Mouse (Mus musculus) testis, postnatal 10 days (tissue): ENCODE measurements around the gene Rnf114.

Experiments
- DNase-seq: peaks from one replicate; pipeline ENCODE4 v3.0.0; 2021; ENCODE audit warnings: low spot score

The Rnf114 gene

GRCm38 (mm10) chr2:167539536-167540476 lies 47.4 kb downstream of the Rnf114 start:
- DNase-seq, result no peak

DNA sequence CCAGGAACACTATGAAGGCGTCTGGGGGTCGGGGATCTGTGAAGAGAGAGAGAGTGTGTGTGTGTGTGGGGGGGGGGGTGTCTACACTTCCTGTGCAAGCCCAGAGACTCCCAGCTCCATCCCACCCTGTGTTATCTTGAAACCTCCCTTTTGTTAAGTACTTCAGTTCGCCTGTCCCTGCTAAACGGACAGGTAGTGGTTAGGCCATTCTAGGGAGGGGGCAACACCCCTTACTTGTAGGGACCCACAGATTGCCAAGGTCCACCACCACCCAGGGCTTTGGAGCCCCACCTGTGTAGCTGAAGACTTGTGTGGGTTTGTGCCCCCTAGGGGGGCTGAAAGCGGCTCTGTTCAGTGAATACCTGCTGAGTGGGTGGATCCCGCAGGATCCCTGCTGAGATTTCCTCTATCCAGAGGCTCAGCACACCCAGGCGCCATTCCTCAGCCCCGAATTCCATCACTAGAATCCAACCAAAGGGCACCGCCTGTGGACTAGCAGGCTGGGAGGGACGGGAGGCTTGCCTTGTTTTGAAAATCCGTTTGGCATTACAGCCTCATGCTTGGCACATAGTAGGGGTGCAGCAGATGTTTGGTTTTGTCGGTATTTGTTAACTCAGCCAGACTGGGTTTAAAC lies 48.1 kb downstream of the Rnf114 start:
- DNase-seq, result no peak

- no peak for DNase-seq
Observed at GRCm38 (mm10) chr2:167541324-167541723, 48.9 kb downstream of the Rnf114 start.

DNA sequence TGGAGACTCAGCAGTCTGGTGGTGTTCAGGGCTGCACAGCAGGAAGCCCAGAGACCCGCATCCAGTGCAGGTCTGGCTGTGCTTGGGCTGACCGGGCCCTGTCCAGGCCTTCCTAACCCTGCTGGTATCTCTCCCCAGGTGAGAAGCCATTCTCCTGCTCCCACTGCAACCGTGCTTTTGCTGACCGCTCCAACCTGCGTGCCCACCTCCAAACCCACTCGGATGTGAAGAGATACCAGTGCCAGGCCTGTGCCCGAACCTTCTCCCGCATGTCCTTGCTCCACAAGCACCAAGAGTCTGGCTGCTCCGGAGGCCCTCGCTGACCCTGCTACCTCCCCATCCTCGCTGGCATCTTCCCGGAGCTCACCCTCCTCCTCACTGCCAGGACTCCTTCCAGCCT lies 49.3 kb downstream of the Rnf114 start:
- DNase-seq, result no peak

- no peak for DNase-seq
Observed at GRCm38 (mm10) chr2:167542361-167542760, 49.9 kb downstream of the Rnf114 start.

DNA sequence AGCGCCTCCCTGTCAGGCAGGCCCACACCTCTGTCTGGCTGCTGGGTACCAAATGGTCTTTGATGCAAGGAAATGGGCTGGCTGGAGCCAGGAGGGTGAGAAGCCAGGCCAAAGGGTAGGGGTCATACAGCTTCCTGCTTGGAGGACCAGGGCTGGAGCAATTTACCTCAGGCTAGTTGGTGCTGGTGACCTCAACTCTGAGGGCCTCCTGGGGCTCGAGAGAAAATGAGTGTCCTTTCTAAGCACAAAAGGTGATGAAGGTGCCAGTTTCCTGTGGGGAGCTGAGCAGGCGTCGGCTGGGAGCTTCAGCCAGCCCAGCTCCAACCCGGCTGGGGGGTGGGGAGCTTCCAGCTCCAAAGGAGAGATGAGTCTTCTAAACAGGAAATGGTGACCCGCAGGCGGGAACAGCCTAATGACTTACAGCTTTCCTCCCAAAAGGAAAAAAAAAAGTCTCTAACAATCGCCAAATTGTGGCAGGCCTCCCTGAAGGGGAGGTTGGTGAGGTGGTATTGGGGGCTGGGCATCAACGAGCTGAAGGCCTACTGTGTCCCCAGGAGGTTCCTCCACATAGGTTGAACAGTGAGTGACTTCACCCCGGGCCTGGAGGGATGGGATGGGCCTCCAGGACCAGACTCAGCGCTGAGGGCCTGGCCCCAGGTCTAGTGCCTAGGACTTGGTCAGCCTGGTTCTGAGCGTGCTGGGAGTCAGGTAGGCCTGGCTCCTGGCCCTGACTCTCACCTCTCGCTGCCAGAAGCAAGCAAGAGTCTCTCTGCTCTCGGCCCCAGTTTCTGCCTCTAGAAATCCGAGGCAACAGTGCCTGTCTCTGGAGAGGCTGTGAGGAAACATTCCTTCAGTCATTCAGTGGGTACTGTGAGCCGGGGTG lies 50.9 kb downstream of the Rnf114 start:
- DNase-seq, result peak; percentile 67

DNA sequence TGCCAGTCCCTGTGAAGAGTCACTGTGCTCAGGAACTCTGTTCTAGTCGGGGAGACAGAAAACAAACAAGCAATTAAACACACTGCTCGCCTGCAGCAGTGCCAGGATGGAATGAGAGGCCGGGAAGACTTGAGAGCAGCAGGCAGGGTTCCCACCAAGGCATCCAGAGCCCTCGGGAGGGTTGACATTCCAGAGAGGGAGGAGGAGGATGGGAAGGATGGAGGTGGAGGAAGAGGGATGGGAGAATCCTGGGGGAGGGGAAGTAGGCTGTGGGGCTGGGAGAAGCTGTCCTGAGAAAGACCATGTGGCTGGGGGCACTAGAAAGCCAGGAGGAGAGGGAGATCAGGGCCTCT lies 51.5 kb downstream of the Rnf114 start:
- DNase-seq, result no peak

DNA sequence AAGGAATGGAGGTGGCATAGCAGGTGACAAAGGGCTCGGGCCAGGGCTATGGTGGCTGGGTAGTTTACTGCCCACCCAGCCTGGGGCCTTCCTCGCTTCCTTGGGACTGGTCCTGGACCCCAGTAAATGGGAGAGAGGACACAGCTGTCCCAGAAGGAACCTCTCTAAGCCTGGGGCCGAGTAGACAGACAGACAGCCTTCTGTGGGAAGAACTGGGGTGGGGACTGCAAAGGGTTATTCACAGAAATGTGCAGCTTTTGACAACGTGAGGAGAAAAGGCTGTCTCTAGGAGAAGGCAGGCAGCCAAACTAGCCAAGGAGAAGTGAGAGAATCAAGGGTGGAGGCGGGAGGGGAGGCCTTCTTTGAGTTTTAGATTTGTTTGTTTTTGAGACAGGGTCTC lies 52.0 kb downstream of the Rnf114 start:
- DNase-seq, result no peak

GRCm38 (mm10) chr2:167546447-167547195 lies 54.2 kb downstream of the Rnf114 start:
- no peak for DNase-seq

DNA sequence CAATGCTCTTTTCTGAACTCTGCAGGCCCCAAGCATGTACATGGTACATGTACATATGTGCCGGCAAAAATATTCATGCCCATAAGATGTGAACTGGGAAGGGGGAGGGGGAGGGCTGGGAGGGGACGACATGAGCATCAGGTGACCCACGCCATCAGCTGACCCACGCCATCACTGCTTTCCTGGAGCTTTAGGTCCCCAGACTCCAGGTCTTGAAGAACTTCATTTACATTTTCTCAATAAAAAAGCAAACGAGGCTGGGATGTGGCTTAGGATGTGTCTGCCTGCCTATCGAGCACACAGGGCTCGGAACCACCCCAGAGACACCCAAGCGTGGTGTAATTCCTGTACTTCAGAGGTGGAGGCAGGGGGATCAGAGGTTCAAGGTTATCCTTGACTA lies 55.0 kb downstream of the Rnf114 start:
- DNase-seq, result no peak

GRCm38 (mm10) chr2:167548961-167549360 lies 56.5 kb downstream of the Rnf114 start:
- DNase-seq, result no peak

DNA sequence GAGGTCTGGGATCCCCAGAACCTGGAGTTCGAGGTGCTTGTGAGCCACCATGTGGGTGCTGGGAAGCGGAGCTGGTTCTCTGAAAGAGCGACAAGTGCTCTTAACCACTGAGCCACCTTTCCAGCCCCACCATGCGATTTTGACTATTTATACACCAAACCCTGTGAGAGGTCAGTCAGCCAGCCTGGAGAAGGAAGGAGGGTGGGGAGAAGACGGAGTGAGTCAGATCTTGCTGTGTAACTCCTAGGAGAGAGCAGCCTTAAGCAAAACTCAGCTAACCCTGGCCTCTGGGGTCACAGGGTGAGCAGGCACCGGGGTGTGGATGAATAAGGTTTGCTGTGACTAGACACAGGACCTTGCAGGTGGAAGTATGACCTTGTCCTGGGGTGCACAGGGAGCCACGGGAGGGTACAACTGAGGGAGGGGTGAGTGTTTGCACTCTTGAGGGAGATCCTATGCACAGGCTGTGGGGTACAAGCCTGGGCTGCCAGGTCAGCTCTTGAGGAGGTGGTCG lies 58.0 kb downstream of the Rnf114 start:
- DNase-seq, result no peak

DNA sequence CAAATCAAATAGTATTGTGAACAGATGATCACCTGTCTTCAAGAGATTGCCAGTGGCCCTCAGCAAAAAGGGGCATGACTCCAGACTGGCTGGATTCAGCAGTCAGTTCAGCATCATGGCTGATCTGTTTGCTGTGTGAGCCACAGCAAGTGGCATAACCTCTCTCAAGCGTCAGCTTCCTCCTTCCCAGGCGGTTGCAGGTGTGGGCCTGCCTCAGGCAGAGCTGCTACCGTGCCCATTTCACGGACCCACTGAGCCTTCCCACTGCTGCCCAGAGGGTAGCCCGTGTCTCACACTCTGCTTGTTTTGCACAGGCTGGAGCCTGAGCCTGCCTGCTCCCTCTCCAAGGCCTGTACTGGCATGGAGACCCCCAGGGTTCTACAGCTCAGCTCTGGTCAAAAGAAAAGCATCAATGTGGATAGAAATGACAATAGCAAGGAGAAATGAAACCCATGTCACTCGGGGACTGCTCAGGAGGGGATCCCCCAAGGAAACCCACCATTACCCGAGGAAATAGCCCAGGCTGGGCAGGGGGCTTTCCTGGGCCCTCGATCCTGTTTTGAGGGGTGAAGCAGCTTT lies 59.0 kb downstream of the Rnf114 start:
- no peak for DNase-seq

- no peak for DNase-seq
Observed at GRCm38 (mm10) chr2:167552292-167552691, 59.8 kb downstream of the Rnf114 start.

DNA sequence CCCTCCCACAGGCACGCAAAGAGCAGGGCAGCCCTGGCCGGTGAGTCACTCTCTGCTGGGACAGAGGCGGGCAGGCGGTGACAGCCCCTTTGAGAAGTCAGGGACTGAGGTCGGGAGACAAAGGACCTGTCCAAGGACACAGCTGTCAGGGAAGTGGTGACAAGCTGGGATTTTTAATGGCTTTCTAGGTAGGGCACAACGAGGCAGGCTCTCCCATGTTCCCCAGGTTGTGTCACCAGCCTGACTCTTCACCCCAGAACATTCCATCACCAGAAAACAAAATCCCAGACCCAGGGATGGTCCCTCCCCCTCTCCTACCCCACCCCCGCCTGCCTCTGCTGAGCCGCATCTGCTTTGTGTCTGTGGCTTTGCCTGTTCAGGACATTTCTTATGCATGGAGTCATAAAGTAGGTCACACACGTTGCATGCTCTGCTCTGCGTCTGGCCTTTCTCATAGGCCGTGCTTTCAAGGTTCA lies 60.5 kb downstream of the Rnf114 start:
- DNase-seq, result no peak

GRCm38 (mm10) chr2:167555766-167556165 lies 63.3 kb downstream of the Rnf114 start:
- DNase-seq, result no peak

- no peak for DNase-seq
Observed at GRCm38 (mm10) chr2:167559413-167559812, 67.0 kb downstream of the Rnf114 start.

- no peak for DNase-seq
Observed at GRCm38 (mm10) chr2:167562101-167562500, 69.7 kb downstream of the Rnf114 start.

- no peak for DNase-seq
Observed at GRCm38 (mm10) chr2:167563035-167563434, 70.6 kb downstream of the Rnf114 start.

- no peak for DNase-seq
Observed at GRCm38 (mm10) chr2:167563703-167564102, 71.3 kb downstream of the Rnf114 start.
